Mouse (Mus musculus) spleen, postnatal 14 days (tissue): ENCODE results near the gene Abi2.

ENCODE experiments used
- DNase-seq, 2 experiments: peaks; one replicate each; pipeline ENCODE4 v3.0.0; 2021 to 2022; ENCODE audit warnings: low spot score in 2 of 2

Abi2 gene

GRCm38 (mm10) chr1:60489660-60490059 lies 80.2 kb downstream of the Abi2 start:
- DNase-seq, result no peak

GRCm38 (mm10) chr1:60490510-60490909 lies 81.1 kb downstream of the Abi2 start:
- DNase-seq, result no peak

GRCm38 (mm10) chr1:60492404-60492803 lies 83.0 kb downstream of the Abi2 start:
- no peak for DNase-seq

- DNase-seq, result no peak
Observed at GRCm38 (mm10) chr1:60493421-60493820, 84.0 kb downstream of the Abi2 start.

- DNase-seq, result no peak
Observed at GRCm38 (mm10) chr1:60503456-60503855, 94.0 kb downstream of the Abi2 start.

- DNase-seq, result no peak
Observed at GRCm38 (mm10) chr1:60510584-60510983, 101.2 kb downstream of the Abi2 start.

GRCm38 (mm10) chr1:60530107-60530506 lies 120.7 kb downstream of the Abi2 start:
- no peak for DNase-seq

GRCm38 (mm10) chr1:60530636-60531035 lies 121.2 kb downstream of the Abi2 start:
- DNase-seq, result no peak
